Mouse (Mus musculus) hindbrain, embryonic 16.5 days (tissue): ENCODE results near the gene Cox11. TPM values are rescaled to one million over a fixed set of nuclear protein-coding genes. Genes with fewer than 3 reads are reported as not detected.

Experiments used
- ATAC-seq: fragments of 200-750 bp; cut with Nextera tagmentation; 2 replicates; pipeline ENCODE4 v1.8.0; 2017; ENCODE audit warnings: moderate TSS enrichment, moderate library complexity
- H3K27ac ChIP-seq: fragments of 300-500 bp; sonication (generic); 2 replicates; pipeline ENCODE4 v1.5.1; 2014; ENCODE audit warnings: low read depth, mild to moderate bottlenecking, control low read depth, low read length, moderate library complexity
- H3K27me3 ChIP-seq: fragments of 300-500 bp; sonication (generic); replicated peaks from 2 replicates; pipeline ENCODE4 v1.6.1; 2014; ENCODE audit warnings: low read length; ENCODE audit not compliant: control insufficient read depth, insufficient read depth
- H3K36me3 ChIP-seq: fragments of 300-500 bp; sonication (generic); 2 replicates; pipeline ENCODE4 v1.6.1; 2014; ENCODE audit warnings: mild to moderate bottlenecking, low read length, moderate library complexity, mixed read lengths; ENCODE audit not compliant: control insufficient read depth, insufficient read depth
- H3K4me1 ChIP-seq: fragments of 300-500 bp; sonication (generic); 2 replicates; pipeline ENCODE4 v1.6.1; 2014; ENCODE audit warnings: low read depth, low read length; ENCODE audit not compliant: control insufficient read depth, insufficient read depth
- H3K4me2 ChIP-seq: fragments of 300-500 bp; sonication (generic); 2 replicates; pipeline ENCODE4 v1.6.1; 2014; ENCODE audit warnings: mild to moderate bottlenecking, low read length, control low read depth, moderate library complexity
- H3K4me3 ChIP-seq: fragments of 300-500 bp; sonication (generic); 2 replicates; pipeline ENCODE4 v1.5.1; 2014; ENCODE audit warnings: mild to moderate bottlenecking, low read length, control low read depth, moderate library complexity
- H3K9ac ChIP-seq: fragments of 300-500 bp; sonication (generic); 2 replicates; pipeline ENCODE4 v1.6.1; 2014; ENCODE audit warnings: low read depth, mild to moderate bottlenecking, control low read depth, low read length, moderate library complexity
- H3K9me3 ChIP-seq: fragments of 300-500 bp; sonication (generic); 2 replicates; pipeline ENCODE4 v1.6.1; 2014; ENCODE audit warnings: mild to moderate bottlenecking, low read length, moderate library complexity; ENCODE audit not compliant: control insufficient read depth
- WGBS: fragments of 180-500 bp; shearing (Covaris S2); extraction: QIAGEN DNeasy Blood & Tissue Kit; methylation state at CpG from one replicate; pipeline ENCODE4 v1.1.7; 2014; 5-methylcytosine and 5-hydroxymethylcytosine counted together
- polyA plus RNA-seq: library from polyadenylated mRNA; unstranded; fragments of >200 nt; fragmentation: Nextera tagmentation; extraction: Ambion mirVana; gene quantifications from 2 replicates; pipeline ENCODE4 v1.2.1, GENCODE M21; 2015

Cox11 gene
- polyA plus RNA-seq, result 36.9 and 38.8 TPM in 2 replicates

- peak within 1 kb of the TSS; percentile 99 for H3K4me3 ChIP-seq
- no peaks in the 10 kb centered on the region for H3K27me3 ChIP-seq
- H3K9ac ChIP-seq, result peak within 1 kb of the TSS; percentile 99
- peaks cover 10% of the 10 kb centered on the region for H3K4me1 ChIP-seq
- H3K27ac ChIP-seq, result peak within 1 kb of the TSS; percentile 96
- peak within 1 kb of the TSS; percentile 70 for H3K4me2 ChIP-seq
- no peaks in the 10 kb centered on the region for H3K36me3 ChIP-seq
- ATAC-seq, result peak; percentile 97
- under 1% methylated on average over 47 of the region's 48 CpGs for WGBS
- H3K9me3 ChIP-seq, result no peaks in the 10 kb centered on the region
Observed at GRCm38 (mm10) chr11:90637440-90638311, at the start of gene Cox11, which contains the start of gene Stxbp4. Gene Cox11 (plus strand): TSS chr11:90638173. Gene Stxbp4 (minus strand): TSS chr11:90638084.

- no peak overlapping the region for H3K4me3 ChIP-seq
- no peak overlapping the region for H3K9ac ChIP-seq
- 84% methylated on average over 1 of the region's 1 CpGs for WGBS
- H3K27me3 ChIP-seq, result no peaks in the 10 kb centered on the region
- no peaks in the 10 kb centered on the region for H3K4me1 ChIP-seq
- H3K4me2 ChIP-seq, result no peak overlapping the region
- H3K9me3 ChIP-seq, result peaks cover 3% of the 10 kb centered on the region; the same call in 1 of the 2 replicates
- H3K27ac ChIP-seq, result no peak overlapping the region
- H3K36me3 ChIP-seq, result peaks cover 15% of the 10 kb centered on the region
- ATAC-seq, result no peak
Observed at GRCm38 (mm10) chr11:90590996-90591395, 47.0 kb upstream of the Cox11 start.

GRCm38 (mm10) chr11:90595826-90596225 is 42.1 kb upstream of the Cox11 start:
- H3K4me2 ChIP-seq, result no peak overlapping the region
- no peaks in the 10 kb centered on the region for H3K9me3 ChIP-seq
- peaks cover 9% of the 10 kb centered on the region for H3K36me3 ChIP-seq
- no peak overlapping the region for H3K27ac ChIP-seq
- H3K9ac ChIP-seq, result no peak overlapping the region
- ATAC-seq, result no peak
- WGBS, result 91% methylated on average over 1 of the region's 1 CpGs
- H3K27me3 ChIP-seq, result no peaks in the 10 kb centered on the region
- no peaks in the 10 kb centered on the region for H3K4me1 ChIP-seq
- H3K4me3 ChIP-seq, result no peak overlapping the region

DNA sequence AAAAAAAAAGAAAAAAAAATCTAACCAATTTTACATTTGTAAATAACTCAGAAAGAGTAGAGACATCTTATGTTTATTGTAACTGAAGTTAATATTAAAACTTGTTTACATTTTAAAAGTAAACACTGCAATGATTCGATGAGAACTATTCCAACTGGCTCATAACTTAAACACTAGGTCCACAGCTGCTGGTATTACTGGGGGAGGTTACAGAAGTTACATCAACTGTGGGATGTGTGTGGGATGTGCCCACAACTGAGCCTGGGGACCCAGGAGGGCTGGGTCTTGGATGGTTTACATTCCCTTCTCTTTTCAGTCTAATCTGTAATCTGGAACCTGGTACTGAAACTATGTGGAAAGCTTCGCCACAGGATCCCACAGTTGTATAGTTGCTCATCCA is 34.9 kb upstream of the Cox11 start:
- Histone ChIP-seq H3K4me2 (no peak overlapping the region), H3K4me1 (no peaks in the 10 kb centered on the region), H3K9ac (no peak overlapping the region), H3K27ac (no peak overlapping the region), H3K4me3 (no peak overlapping the region), H3K36me3 (0 out of 2 replicates have a peak, but pooled peaks cover 2% of the 10 kb centered on the region), H3K27me3 (no peaks in the 10 kb centered on the region), H3K9me3 (no peaks in the 10 kb centered on the region)
- 95% methylated on average over 2 of the region's 2 CpGs for WGBS
- no peak for ATAC-seq

DNA sequence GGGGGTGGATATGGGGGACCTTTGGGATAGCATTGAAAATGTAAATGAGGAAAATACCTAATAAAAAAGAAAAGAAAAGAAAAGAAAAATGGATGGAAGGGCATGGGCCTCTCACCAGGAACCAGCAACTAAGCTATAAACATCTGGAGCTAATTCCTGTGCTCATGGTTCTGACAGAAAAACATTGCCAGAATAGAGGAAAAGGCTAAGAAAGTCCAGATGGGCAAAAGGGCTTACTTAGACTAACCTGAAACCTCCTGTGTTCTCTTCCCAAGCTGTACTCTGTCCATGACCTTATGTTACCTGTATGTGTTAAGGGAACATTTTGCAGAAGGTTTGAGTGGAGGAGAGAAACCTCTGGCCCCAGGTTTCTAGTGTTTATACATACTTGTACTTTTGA is 25.9 kb upstream of the Cox11 start:
- Histone ChIP-seq H3K4me2 (no peak overlapping the region), H3K9me3 (no peaks in the 10 kb centered on the region), H3K27ac (no peak overlapping the region), H3K36me3 (no peaks in the 10 kb centered on the region), H3K4me1 (no peaks in the 10 kb centered on the region), H3K27me3 (no peaks in the 10 kb centered on the region), H3K4me3 (no peak overlapping the region), H3K9ac (no peak overlapping the region)
- ATAC-seq, result no peak

- no peaks in the 10 kb centered on the region for H3K9me3 ChIP-seq
- no peaks in the 10 kb centered on the region for H3K27me3 ChIP-seq
- no peak for ATAC-seq
- no peak overlapping the region for H3K4me2 ChIP-seq
- 92% methylated on average over 6 of the region's 6 CpGs for whole genome bisulfite sequencing
- no peak overlapping the region for H3K4me3 ChIP-seq
- no peak overlapping the region for H3K9ac ChIP-seq
- H3K27ac ChIP-seq, result no peak overlapping the region
- no peaks in the 10 kb centered on the region for H3K4me1 ChIP-seq
- H3K36me3 ChIP-seq, result no peaks in the 10 kb centered on the region
Observed at GRCm38 (mm10) chr11:90614743-90615142, 23.2 kb upstream of the Cox11 start.

GRCm38 (mm10) chr11:90616431-90616830 is 21.5 kb upstream of the Cox11 start:
- Histone ChIP-seq H3K4me3 (no peak overlapping the region), H3K9me3 (no peaks in the 10 kb centered on the region), H3K36me3 (no peaks in the 10 kb centered on the region), H3K9ac (no peak overlapping the region), H3K4me1 (no peaks in the 10 kb centered on the region), H3K4me2 (no peak overlapping the region), H3K27ac (no peak overlapping the region), H3K27me3 (no peaks in the 10 kb centered on the region)
- no peak for ATAC-seq

- Histone ChIP-seq H3K4me2 (no peak overlapping the region), H3K36me3 (no peaks in the 10 kb centered on the region), H3K9me3 (no peaks in the 10 kb centered on the region), H3K27me3 (no peaks in the 10 kb centered on the region), H3K4me3 (no peak overlapping the region), H3K9ac (no peak overlapping the region), H3K4me1 (no peaks in the 10 kb centered on the region), H3K27ac (no peak overlapping the region)
- ATAC-seq, result peak; percentile 50; the same call in 1 of the 2 replicates
- WGBS, result 75% methylated on average over 12 of the region's 12 CpGs
Observed at GRCm38 (mm10) chr11:90622044-90622443, 15.9 kb upstream of the Cox11 start.

DNA sequence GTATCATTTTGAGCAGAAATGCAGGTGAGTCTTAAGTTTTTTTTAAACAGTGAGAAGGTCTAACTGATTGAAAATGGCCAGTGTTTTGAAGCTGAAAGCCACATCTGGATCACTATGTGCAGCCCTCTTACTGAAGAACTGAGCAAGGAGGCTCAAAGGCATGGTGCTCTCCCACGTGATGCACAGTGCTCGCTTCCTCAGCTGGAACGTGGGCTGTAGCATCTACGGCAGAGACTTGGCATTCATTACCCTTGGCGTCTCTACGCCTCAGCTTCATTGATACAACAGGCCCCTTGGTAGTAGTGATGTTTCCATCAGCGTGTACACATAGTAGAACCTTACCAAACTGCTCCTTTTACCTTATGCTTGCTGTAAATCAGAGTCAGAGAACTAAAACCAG is 15.5 kb upstream of the Cox11 start:
- Histone ChIP-seq H3K27me3 (no peaks in the 10 kb centered on the region), H3K27ac (no peak overlapping the region), H3K4me3 (no peak overlapping the region), H3K9ac (no peak overlapping the region), H3K9me3 (no peaks in the 10 kb centered on the region), H3K4me2 (no peak overlapping the region), H3K4me1 (no peaks in the 10 kb centered on the region), H3K36me3 (no peaks in the 10 kb centered on the region)
- no peak for ATAC-seq
- WGBS, result 70% methylated on average over 7 of the region's 7 CpGs
